Mouse (Mus musculus) MN1 (cell line): ENCODE results near the gene Mfsd14b.

ENCODE experiments used
- DNase-seq: peaks from one replicate; pipeline ENCODE4 v3.0.0-alpha.2; 2016; ENCODE audit warnings: low spot score

The Mfsd14b gene

DNA sequence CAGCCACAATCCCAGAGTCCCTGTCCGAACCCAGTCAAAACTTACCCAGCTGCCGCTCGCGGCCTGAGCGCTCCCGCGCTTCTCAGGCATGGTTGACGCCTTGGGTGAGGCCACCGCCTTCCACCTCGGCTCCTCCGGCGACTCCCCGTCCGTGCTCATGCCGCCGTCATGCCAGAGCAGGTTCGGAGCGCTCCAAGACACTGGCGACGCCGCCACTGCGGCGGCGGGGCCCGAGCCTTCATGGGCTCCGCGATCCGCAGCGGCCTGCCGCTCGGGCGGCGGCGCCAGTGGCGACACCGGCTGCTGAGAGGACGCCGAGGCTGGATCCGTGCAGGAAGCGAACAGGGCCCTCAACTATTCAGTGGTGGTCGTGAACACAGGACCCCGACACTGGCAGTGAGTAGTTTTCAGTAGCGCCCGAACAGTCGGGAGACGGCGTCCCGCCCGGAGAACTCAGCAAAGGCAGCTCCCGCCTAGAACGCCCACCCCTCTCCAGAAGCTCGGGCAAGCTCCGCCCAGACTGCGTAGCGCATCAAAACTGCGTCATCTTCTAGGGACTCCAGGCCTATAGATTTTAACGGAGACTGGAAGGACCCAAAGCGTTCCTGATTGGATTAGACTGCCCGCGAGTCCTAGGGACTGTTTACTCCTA, at the start of gene Mfsd14b:
Mfsd14b (minus strand) TSS at position 517 of the 652 bp plus-strand sequence.
- peak; percentile 93 for DNase-seq

GRCm38 (mm10) chr13:65149940-65150339, 37.2 kb upstream of the Mfsd14b start, which contains the start of gene Olfr466:
Olfr466 (plus strand) TSS chr13:65150240.
- no peak for DNase-seq

DNA sequence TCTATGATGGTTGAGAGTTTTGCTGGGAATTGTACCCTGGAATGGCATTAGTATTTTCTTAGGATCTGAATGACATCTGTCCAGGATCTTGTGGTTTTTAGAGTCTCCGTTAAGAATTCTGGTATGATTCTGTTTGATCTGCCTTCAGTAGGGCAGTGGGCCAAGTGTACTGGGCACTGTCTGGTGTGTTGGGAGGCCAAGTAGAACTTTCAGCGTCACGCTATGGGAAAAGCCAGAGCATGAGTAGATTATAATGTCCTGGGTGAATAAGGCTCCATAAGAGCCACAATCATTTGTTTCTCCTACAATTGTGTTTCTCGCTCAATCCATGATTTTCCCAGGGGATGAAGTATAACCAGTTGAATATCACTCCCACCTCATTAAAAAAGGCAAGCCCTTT, 25.0 kb upstream of the Mfsd14b start, which contains the start of gene Olfr465-ps1:
Olfr465-ps1 (plus strand) TSS at position 301 of the 400 bp plus-strand sequence.
- DNase-seq: no peak

- DNase-seq: no peak
These were observed 14.5 kb upstream of the Mfsd14b start for GRCm38 (mm10) chr13:65127063-65127847.

DNA sequence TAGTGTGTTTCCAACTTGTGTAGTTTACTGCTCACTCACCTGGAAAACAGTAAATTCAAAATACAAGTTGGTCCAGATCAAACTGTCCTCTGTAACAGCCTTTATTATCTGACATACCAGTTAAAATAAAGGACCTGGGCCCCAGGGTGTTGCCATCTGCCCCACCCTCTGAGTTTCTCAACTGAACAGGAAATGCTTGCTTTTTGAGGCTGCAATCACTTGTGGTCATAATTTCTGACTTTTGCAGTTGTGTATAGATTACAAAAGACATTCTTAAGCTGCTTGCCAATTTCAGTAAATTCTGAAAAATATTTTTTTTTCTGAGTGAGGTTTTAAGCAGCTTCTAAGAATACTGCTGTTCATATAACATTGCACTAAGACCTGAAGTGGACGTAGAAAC, 9.3 kb upstream of the Mfsd14b start:
- no peak for DNase-seq

DNA sequence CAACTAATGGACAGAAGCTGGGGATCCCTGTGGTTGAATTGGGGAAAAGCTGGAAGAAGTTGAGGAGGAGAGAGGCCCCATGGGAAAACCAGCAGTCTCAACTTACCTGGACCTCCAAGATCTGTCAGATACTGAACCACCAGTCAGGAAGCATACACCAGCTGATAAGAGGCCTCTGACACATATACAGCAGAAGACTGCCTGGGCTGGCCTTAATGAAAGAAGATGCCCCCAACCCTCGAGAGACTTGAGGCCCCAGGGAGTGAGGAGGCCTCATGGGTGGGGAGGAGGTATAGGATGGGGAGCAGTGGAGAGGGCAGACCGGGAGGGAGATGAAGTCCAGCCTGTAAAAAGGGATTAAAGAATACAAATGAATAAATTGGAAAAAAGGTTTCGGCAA, 8.2 kb upstream of the Mfsd14b start:
- no peak for DNase-seq

DNA sequence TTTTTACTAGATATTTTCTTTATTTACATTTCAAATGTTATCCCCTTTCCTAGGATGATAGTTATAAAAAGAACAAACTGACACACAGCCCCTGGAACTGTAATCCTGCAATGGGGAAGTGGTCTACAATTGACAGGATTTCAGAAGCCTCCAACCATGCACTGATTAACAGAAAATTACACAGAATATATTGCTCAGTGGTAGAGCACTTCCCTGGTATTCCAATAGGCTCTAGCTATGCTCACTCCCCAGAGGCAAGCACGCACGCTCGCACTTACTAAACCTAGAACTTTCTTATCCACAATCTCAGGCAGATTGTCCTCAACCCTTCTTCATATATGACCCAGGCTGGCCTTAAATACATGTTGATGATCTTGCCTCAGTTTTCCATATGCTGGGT, 464 bp upstream of the Mfsd14b start:
- peak; percentile 7 for DNase-seq

DNA sequence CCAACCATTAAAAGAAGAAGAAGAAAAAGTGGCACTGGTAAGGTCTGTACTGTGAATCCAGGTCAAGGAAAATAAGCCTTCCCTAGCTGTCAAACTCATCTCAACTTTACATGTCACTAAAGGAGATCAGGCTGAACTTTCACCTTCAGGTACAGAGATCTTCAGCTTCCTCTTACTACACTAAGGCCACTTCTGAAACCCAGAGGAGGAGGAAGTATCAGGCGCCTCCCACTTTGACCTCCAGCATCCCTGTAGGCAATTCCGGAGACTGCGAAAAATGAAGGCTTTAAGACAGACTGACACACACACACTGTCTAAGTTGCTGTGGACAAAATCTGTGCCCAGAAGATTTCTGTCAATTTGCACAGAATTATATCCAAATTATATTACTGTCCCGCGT, 814 bp downstream of the Mfsd14b start:
- DNase-seq: peak; percentile 22

DNA sequence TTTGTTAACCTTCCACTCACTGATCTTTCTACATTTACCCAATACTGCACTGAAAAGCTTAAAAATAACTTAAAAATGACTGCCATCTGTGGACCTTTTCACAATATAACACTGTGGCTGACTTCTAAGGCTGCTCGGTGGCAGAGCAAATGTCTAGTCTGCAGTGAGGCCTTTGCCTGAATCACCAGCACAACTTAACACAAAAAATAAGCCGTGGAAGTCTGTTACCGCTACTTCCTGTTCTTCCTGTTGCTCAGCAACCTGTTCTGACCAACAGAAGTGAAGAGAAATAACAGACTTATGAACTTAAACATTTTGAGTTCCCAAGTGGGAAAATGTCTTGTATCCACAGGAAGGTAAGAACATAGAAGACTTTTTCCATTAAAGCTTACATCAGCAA, 11.5 kb downstream of the Mfsd14b start:
- DNase-seq: no peak

DNA sequence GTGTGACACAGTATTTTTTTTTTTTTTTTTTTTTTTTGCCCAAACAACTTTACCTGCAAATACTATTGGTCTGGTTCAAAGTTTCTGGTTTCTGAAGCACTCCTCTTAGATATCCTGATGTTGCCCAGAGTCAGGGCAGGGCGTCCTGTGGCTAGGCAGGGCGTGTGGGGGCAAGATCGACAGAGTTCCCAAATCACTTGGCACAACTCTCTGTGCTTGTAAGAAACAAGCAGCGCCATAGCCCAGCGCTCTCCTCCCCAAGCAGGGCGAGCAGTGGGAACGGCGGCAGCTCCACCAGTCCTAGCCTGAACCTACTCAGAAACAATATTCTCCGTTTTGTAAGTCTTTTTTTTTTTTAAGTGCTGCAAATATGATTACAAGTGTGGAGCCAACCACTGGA, 12.1 kb downstream of the Mfsd14b start:
- DNase-seq: no peak

- no peak for DNase-seq
These were observed 15.8 kb downstream of the Mfsd14b start for GRCm38 (mm10) chr13:65097018-65097417.

- DNase-seq: no peak
These were observed 16.9 kb downstream of the Mfsd14b start for GRCm38 (mm10) chr13:65095923-65096322.

GRCm38 (mm10) chr13:65069969-65070368, 42.8 kb downstream of the Mfsd14b start:
- no peak for DNase-seq

DNA sequence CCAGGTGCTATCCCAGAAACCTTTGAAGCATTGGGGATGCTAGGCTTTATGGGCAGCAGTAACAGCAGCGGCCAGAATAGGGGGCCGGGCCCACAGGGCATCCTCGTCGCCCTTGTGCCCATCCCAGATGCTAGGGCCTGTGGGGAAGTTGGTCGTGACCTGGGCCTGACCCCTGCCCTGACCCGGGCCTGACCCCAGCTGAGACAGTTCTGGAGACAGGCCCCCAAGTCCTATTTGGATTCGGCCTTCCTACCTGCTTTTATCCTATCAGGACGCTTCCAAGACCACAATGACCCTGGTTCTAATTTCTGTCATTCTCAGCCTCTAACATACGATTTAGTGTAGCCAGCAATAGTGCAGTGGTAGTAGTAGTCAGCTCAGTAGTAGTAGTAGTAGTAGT, 60.1 kb downstream of the Mfsd14b start, which contains the start of gene Prss47:
Prss47 (minus strand) TSS at position 101 of the 400 bp plus-strand sequence.
- DNase-seq: no peak

DNA sequence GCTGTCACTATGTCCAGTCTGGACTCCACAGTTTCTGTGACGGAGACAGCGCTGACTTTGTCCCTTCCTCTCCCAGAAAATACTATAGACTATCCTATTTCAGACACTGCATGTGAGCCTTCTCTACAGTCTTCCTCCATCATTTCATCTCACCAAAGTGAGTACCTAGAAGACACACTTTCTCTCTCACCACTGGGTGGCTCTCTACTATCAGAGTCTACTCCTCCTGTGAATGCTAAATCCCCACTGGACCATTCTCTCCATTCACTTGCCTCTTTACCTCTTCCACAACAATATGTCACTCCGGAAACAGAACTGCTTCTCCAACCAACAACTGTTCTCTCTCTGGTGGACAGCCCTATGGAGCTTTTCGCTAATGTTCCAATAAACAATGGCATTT, 77.7 kb downstream of the Mfsd14b start:
- peak; percentile 8 for DNase-seq

DNA sequence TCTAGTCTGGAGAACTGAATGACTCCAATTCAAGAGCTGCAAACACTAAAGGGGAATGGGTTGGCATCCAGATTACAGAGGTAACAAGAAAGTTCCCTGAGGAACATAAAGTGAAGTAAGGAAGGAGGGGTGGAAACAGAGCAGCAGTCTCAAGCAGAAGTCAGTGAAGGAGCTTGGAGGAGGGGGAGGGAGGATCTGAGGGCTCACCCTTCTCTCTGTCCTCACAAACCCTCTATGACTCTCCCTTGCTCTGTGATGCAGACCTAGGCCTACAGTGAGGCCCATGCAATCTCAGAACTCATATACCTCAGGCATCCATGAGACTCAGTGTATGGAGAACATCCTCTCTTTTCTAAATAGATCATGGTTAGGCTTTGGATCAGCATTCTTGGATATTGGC, 80.0 kb downstream of the Mfsd14b start, which contains the start of gene Spata31d1c:
Spata31d1c (plus strand) TSS at position 301 of the 400 bp plus-strand sequence.
- DNase-seq: no peak
